Mouse (Mus musculus) stomach, embryonic 16.5 days (tissue): ENCODE data around the gene Prdx5. TPM values are rescaled to one million over a fixed set of nuclear protein-coding genes. Genes with fewer than 3 reads are reported as not detected.

Source experiments
- ATAC-seq: fragments of 200-750 bp; cut with Nextera tagmentation; 2 replicates; pipeline ENCODE4 v1.8.0; 2017; ENCODE audit warnings: moderate number of reproducible peaks, moderate TSS enrichment; ENCODE audit not compliant: insufficient read depth, low FRiP score
- H3K27ac ChIP-seq: fragments of 300-500 bp; sonication (generic); 2 replicates; pipeline ENCODE4 v1.5.1; 2014; ENCODE audit warnings: low read length
- H3K27me3 ChIP-seq: fragments of 300-500 bp; sonication (generic); 2 replicates; pipeline ENCODE4 v1.6.1; 2014; ENCODE audit warnings: low read length, control low read depth, mixed read lengths; ENCODE audit not compliant: control insufficient read depth, insufficient read depth
- H3K36me3 ChIP-seq: fragments of 300-500 bp; sonication (generic); 2 replicates; pipeline ENCODE4 v1.6.1; 2014; ENCODE audit warnings: low read length; ENCODE audit not compliant: control insufficient read depth, insufficient read depth
- H3K4me1 ChIP-seq: fragments of 300-500 bp; sonication (generic); 2 replicates; pipeline ENCODE4 v1.6.1; 2014; ENCODE audit warnings: low read length, control low read depth, mixed read lengths; ENCODE audit not compliant: control insufficient read depth, insufficient read depth
- H3K4me2 ChIP-seq: fragments of 300-500 bp; sonication (generic); 2 replicates; pipeline ENCODE4 v1.6.1; 2014; ENCODE audit warnings: low read depth, low read length, mixed read lengths
- H3K4me3 ChIP-seq: fragments of 300-500 bp; sonication (generic); replicated peaks from 2 replicates; pipeline ENCODE4 v1.5.1; 2014; ENCODE audit warnings: mild to moderate bottlenecking, low read length
- H3K9ac ChIP-seq: fragments of 300-500 bp; sonication (generic); 2 replicates; pipeline ENCODE4 v1.6.1; 2014; ENCODE audit warnings: low read length
- H3K9me3 ChIP-seq: fragments of 300-500 bp; sonication (generic); replicated peaks from 2 replicates; pipeline ENCODE4 v1.6.1; 2016; ENCODE audit warnings: low read length, control low read depth; ENCODE audit not compliant: control insufficient read depth
- WGBS: fragments of 180-500 bp; shearing (Covaris S2); extraction: QIAGEN DNeasy Blood & Tissue Kit; methylation state at CpG from one replicate; pipeline ENCODE4 v1.1.7; 2014; 5-methylcytosine and 5-hydroxymethylcytosine counted together
- polyA plus RNA-seq: library from polyadenylated mRNA; unstranded; fragments of >200 nt; fragmentation: Nextera tagmentation; extraction: Ambion mirVana; gene quantifications from 2 replicates; pipeline ENCODE4 v1.2.1, GENCODE M21; 2015

Prdx5 gene
- polyA plus RNA-seq, 1 experiment from 2014 or later: 291 TPM

- H3K4me1 ChIP-seq: no peaks in the 10 kb centered on the region
- H3K9ac ChIP-seq: no peak overlapping the region
- H3K36me3 ChIP-seq: no peaks in the 10 kb centered on the region
- no peak for ATAC-seq
- no peak overlapping the region for H3K27ac ChIP-seq
- no peaks in the 10 kb centered on the region; the same call in 1 of the 2 replicates for H3K9me3 ChIP-seq
- H3K4me3 ChIP-seq: no peak overlapping the region
- H3K27me3 ChIP-seq: no peaks in the 10 kb centered on the region
- no peak overlapping the region for H3K4me2 ChIP-seq
Measured at GRCm38 (mm10) chr19:6876799-6877198, 33.1 kb downstream of the Prdx5 start.

DNA sequence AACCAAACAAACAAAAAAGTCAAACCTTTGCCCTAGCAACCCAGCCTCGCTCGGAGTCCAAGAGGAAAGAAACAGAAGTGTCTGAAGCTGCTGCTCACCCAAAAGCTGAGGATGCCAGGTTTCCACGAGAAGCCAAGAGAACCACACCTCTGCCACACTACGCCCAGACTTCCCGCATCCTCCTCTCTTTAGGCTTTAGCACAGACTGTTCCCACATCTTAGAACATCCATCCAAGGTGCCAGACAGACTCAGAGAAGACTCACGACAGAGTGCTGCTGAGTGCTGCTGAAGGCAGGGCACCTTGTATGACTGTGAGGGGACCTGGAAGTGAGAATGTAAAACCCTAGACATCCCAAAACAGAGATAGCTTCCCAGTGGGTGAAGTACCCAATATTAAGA, 34.1 kb downstream of the Prdx5 start:
- Histone ChIP-seq H3K4me3 (no peak overlapping the region), H3K27ac (no peak overlapping the region), H3K4me2 (no peak overlapping the region), H3K9me3 (no peaks in the 10 kb centered on the region; the same call in 1 of the 2 replicates), H3K27me3 (no peaks in the 10 kb centered on the region), H3K9ac (no peak overlapping the region), H3K36me3 (no peaks in the 10 kb centered on the region), H3K4me1 (no peaks in the 10 kb centered on the region)
- 80% methylated on average over 6 of the region's 6 CpGs for whole genome bisulfite sequencing
- ATAC-seq: no peak

GRCm38 (mm10) chr19:6874257-6874656, 35.6 kb downstream of the Prdx5 start:
- no peaks in the 10 kb centered on the region for H3K36me3 ChIP-seq
- WGBS: 70% methylated on average over 1 of the region's 1 CpGs

DNA sequence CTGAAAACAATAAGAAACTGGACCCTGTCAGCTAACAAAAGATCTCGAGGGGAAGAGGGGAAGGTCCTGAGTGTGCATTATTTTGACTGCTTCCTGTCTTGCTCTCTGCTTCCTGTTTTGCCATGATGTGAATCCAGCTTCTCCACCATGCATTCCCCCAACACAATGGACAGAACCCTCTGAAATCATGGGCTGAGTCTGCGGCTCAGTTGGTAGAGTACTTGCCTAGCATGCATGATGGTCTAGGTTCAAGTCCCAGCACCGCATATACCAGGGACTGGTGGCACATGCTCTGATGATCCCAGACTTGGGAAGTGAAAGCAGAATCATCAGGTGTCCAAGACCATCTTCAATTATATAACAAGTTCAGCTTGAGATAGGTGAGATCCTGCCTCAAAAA, 37.2 kb downstream of the Prdx5 start:
- no peak for ATAC-seq
- Histone ChIP-seq H3K9ac (no peak overlapping the region), H3K27ac (no peak overlapping the region), H3K9me3 (no peaks in the 10 kb centered on the region), H3K27me3 (no peaks in the 10 kb centered on the region), H3K4me2 (no peak overlapping the region), H3K4me3 (no peak overlapping the region), H3K4me1 (no peaks in the 10 kb centered on the region), H3K36me3 (no peaks in the 10 kb centered on the region)
- WGBS: 68% methylated on average over 3 of the region's 3 CpGs

More at GRCm38 (mm10) chr19:6874257-6874656, 35.6 kb downstream of the Prdx5 start:
- Histone ChIP-seq H3K27ac (no peak overlapping the region), H3K9ac (no peak overlapping the region), H3K4me3 (no peak overlapping the region), H3K4me2 (no peak overlapping the region), H3K27me3 (no peaks in the 10 kb centered on the region), H3K4me1 (no peaks in the 10 kb centered on the region), H3K9me3 (no peaks in the 10 kb centered on the region)
- ATAC-seq: no peak

GRCm38 (mm10) chr19:6871574-6872271, 38.2 kb downstream of the Prdx5 start:
- no peaks in the 10 kb centered on the region for H3K27me3 ChIP-seq
- H3K9me3 ChIP-seq: no peaks in the 10 kb centered on the region
- H3K9ac ChIP-seq: no peak overlapping the region
- ATAC-seq: peak; percentile 40; the same call in 1 of the 2 replicates
- no peaks in the 10 kb centered on the region for H3K36me3 ChIP-seq
- no peak overlapping the region for H3K27ac ChIP-seq
- H3K4me1 ChIP-seq: no peaks in the 10 kb centered on the region
- WGBS: 54% methylated on average over 5 of the region's 5 CpGs
- no peak overlapping the region for H3K4me3 ChIP-seq
- H3K4me2 ChIP-seq: no peak overlapping the region

GRCm38 (mm10) chr19:6869355-6869754, 40.6 kb downstream of the Prdx5 start:
- Histone ChIP-seq H3K27ac (peak overlapping the region; percentile 43), H3K4me2 (peak overlapping the region; percentile 57), H3K36me3 (no peaks in the 10 kb centered on the region), H3K4me3 (peak overlapping the region; percentile 38), H3K9me3 (no peaks in the 10 kb centered on the region), H3K9ac (peak overlapping the region; percentile 68), H3K27me3 (no peaks in the 10 kb centered on the region), H3K4me1 (no peaks in the 10 kb centered on the region)
- WGBS: 5% methylated on average over 5 of the region's 5 CpGs
- peak; percentile 60; the same call in 1 of the 2 replicates for ATAC-seq

GRCm38 (mm10) chr19:6861451-6861850, 48.5 kb downstream of the Prdx5 start:
- Histone ChIP-seq H3K27me3 (no peaks in the 10 kb centered on the region), H3K4me1 (no peaks in the 10 kb centered on the region; the same call in none of the 2 replicates), H3K27ac (no peak overlapping the region), H3K9ac (no peak overlapping the region), H3K9me3 (no peaks in the 10 kb centered on the region), H3K4me2 (no peak overlapping the region), H3K4me3 (no peak overlapping the region), H3K36me3 (no peaks in the 10 kb centered on the region)
- 88% methylated on average over 4 of the region's 4 CpGs for WGBS
- no peak for ATAC-seq

DNA sequence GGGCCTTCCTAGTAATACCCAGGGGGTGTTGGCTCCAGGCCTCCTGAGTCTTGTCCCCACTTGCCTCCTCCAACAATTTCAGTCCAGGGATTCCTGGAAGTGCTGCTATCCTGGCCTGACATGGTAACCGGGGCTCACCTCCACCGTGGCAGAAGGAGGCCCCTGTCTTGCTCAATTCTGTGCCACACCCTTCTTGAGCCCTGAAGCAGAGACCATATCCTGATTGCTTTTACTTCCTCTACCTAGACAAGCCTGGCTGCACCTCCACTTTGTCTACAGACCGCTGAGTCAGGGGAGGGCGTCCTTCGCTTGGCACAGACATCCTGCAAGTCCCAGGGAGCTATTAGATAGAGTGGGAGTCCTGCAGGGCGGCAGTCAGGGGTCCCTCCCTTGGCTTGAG, 49.2 kb downstream of the Prdx5 start:
- no peak overlapping the region for H3K4me2 ChIP-seq
- peak; percentile 61; the same call in 1 of the 2 replicates for ATAC-seq
- H3K4me3 ChIP-seq: no peak overlapping the region
- H3K27ac ChIP-seq: peak overlapping the region; percentile 36; the same call in 1 of the 2 replicates
- WGBS: 59% methylated on average over 6 of the region's 6 CpGs
- peaks cover under 1% of the 10 kb centered on the region for H3K4me1 ChIP-seq
- no peaks in the 10 kb centered on the region for H3K27me3 ChIP-seq
- H3K36me3 ChIP-seq: no peaks in the 10 kb centered on the region
- H3K9ac ChIP-seq: no peak overlapping the region
- H3K9me3 ChIP-seq: no peaks in the 10 kb centered on the region

GRCm38 (mm10) chr19:6859971-6860370, 49.9 kb downstream of the Prdx5 start:
- Histone ChIP-seq H3K27ac (no peak overlapping the region), H3K4me1 (peaks cover 4% of the 10 kb centered on the region), H3K36me3 (no peaks in the 10 kb centered on the region), H3K4me3 (no peak overlapping the region), H3K9me3 (no peaks in the 10 kb centered on the region), H3K4me2 (no peak overlapping the region), H3K27me3 (no peaks in the 10 kb centered on the region), H3K9ac (no peak overlapping the region)
- no peak for ATAC-seq
- 80% methylated on average over 3 of the region's 3 CpGs for WGBS
